Mouse (Mus musculus) E14TG2a.4 (cell line): ENCODE results near the gene Usp48.

Experiments
- CTCF ChIP-seq: conservative IDR thresholded peaks from 2 replicates; pipeline ENCODE4 v1.5.1; 2014; ENCODE audit warnings: low read length
- NANOG ChIP-seq: IDR thresholded peaks from 2 replicates; pipeline ENCODE4 v1.6.1; 2014; ENCODE audit warnings: borderline replicate concordance, low read length, mixed read lengths
- POU5F1 ChIP-seq: IDR thresholded peaks from 2 replicates; pipeline ENCODE4 v1.6.1; 2014; ENCODE audit warnings: low read length, borderline replicate concordance

GRCm38 (mm10) chr4:137609281-137609680, 15.7 kb downstream of the Usp48 start:
- TF ChIP-seq CTCF (no peak), NANOG (no peak), POU5F1 (no peak)
